Mouse (Mus musculus) kidney, adult 2 months (tissue): ENCODE results near the gene Dnajc7. TPM values are rescaled to one million over a fixed set of nuclear protein-coding genes. Genes with fewer than 3 reads are reported as not detected.

Experiments used
- DNase-seq: peaks from one replicate; pipeline ENCODE4 v3.0.0; 2021
- H3K27ac ChIP-seq: fragments of 200-500 bp; 2 replicates; pipeline ENCODE4 v1.5.1; 2012; ENCODE audit warnings: low read depth, low read length, control low read depth, inconsistent platforms; ENCODE audit not compliant: insufficient read depth
- H3K27me3 ChIP-seq: fragments of 200-500 bp; replicated peaks from 2 replicates; pipeline ENCODE4 v1.6.1; 2012; ENCODE audit warnings: mild to moderate bottlenecking, moderate library complexity, low read length, inconsistent platforms; ENCODE audit not compliant: control insufficient read depth, insufficient read depth
- H3K36me3 ChIP-seq: fragments of 200-500 bp; 2 replicates; pipeline ENCODE4 v1.6.1; 2012; ENCODE audit warnings: mild to moderate bottlenecking, moderate library complexity, low read length, inconsistent platforms; ENCODE audit not compliant: control insufficient read depth, insufficient read depth
- H3K4me1 ChIP-seq: fragments of 200-500 bp; 2 replicates; pipeline ENCODE4 v1.6.1; 2011; ENCODE audit warnings: low read length; ENCODE audit not compliant: control insufficient read depth, insufficient read depth
- H3K4me3 ChIP-seq: fragments of 200-500 bp; 2 replicates; pipeline ENCODE4 v1.5.1; 2011; ENCODE audit warnings: mild to moderate bottlenecking, low read depth, low read length, control low read depth; ENCODE audit not compliant: insufficient read depth
- CTCF ChIP-seq: fragments of 200-500 bp; conservative IDR thresholded peaks from 2 replicates; pipeline ENCODE4 v1.5.1; 2011; ENCODE audit warnings: low read depth, mild to moderate bottlenecking, control low read depth, low read length, moderate library complexity, mixed read lengths; ENCODE audit not compliant: insufficient read depth, insufficient read length
- POLR2A ChIP-seq: fragments of 200-500 bp; IDR thresholded peaks from one replicate; pipeline ENCODE4 v1.6.1; 2011; ENCODE audit warnings: low read depth, low read length, control low read depth
- WGBS: fragments of 180-500 bp; shearing (Covaris S2); methylation state at CpG from one replicate; pipeline ENCODE4 v1.1.7; 2018; 5-methylcytosine and 5-hydroxymethylcytosine counted together
- polyA plus RNA-seq: library from polyadenylated mRNA; depleted of rRNA; stranded (reverse); fragments of >200 nt; gene quantifications from 2 replicates; pipeline ENCODE4 v1.2.3, GENCODE M21; 2012

The Dnajc7 gene
- polyA plus RNA-seq, 1 experiment = 45.6 TPM

DNA sequence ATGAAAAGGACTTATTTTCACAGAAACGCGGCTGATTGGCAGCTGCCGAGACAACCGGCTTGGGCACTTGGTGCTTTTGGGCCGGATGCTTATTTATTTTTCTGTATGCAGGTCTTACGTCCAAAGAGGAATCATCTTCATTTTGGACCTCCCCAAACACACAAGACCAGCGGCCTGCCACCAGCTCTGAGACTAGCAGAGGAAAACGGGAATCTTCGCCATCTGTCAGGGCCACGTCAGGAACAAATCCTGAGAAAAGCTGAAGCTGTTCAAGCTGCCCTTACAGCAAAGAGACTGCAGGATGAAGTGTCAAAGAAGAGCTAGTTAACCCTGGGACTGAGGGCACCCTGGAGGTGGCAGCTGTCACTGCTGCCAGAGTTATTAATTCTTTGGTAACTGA, 14.5 kb downstream of the Dnajc7 start:
- Histone ChIP-seq H3K36me3 (no peaks in the 10 kb centered on the region), H3K4me1 (peaks cover 13% of the 10 kb centered on the region; the same call in 1 of the 2 replicates), H3K27ac (no peak overlapping the region), H3K4me3 (no peak overlapping the region), H3K27me3 (no peaks in the 10 kb centered on the region)
- 84% methylated on average over 10 of the region's 10 CpGs for WGBS
- TF ChIP-seq POLR2A (no peak), CTCF (no peak)
- no peak for DNase-seq

GRCm38 (mm10) chr11:100604321-100605005, 15.5 kb downstream of the Dnajc7 start:
- no peak overlapping the region for H3K4me3 ChIP-seq
- DNase-seq = no peak
- 69% methylated on average over 4 of the region's 4 CpGs for WGBS
- no peaks in the 10 kb centered on the region for H3K27me3 ChIP-seq
- TF ChIP-seq CTCF (no peak), POLR2A (no peak)
- no peaks in the 10 kb centered on the region for H3K36me3 ChIP-seq
- no peak overlapping the region for H3K27ac ChIP-seq
- H3K4me1 ChIP-seq = peaks cover 10% of the 10 kb centered on the region; the same call in 1 of the 2 replicates

- Histone ChIP-seq H3K4me1 (0 out of 2 replicates have a peak, but pooled peaks cover 7% of the 10 kb centered on the region), H3K36me3 (no peaks in the 10 kb centered on the region; the same call in 1 of the 2 replicates), H3K27ac (no peak overlapping the region), H3K27me3 (no peaks in the 10 kb centered on the region), H3K4me3 (no peak overlapping the region)
- TF ChIP-seq POLR2A = no peak
- WGBS = 74% methylated on average over 8 of the region's 8 CpGs
- no peak for DNase-seq
Measured at GRCm38 (mm10) chr11:100603813-100604212, 16.2 kb downstream of the Dnajc7 start.

DNA sequence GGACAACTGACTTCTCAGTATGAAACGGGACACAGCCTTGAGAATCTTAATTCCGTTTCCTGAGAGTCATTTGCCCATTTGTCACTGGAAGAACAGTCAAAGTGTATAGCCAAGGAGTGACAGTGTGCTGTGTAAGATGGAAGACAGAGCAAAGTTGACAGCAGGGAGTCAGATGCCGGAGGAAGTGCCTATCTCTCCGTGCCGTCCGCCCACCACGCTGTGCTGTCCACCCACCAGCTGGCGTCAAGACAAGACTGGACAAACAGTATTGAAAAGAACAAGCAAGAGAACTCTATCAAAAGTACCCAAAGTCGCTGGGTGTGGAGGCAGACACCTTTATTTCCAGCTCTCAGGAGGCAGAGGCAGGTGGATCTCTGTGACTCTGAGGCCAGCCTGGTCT, 16.8 kb downstream of the Dnajc7 start:
- Histone ChIP-seq H3K27me3 (no peaks in the 10 kb centered on the region), H3K27ac (no peak overlapping the region), H3K4me3 (no peak overlapping the region), H3K36me3 (no peaks in the 10 kb centered on the region; the same call in 1 of the 2 replicates), H3K4me1 (0 out of 2 replicates have a peak, but pooled peaks cover 4% of the 10 kb centered on the region)
- WGBS = 83% methylated on average over 9 of the region's 9 CpGs
- DNase-seq = no peak
- TF ChIP-seq POLR2A (no peak), CTCF (no peak)

DNA sequence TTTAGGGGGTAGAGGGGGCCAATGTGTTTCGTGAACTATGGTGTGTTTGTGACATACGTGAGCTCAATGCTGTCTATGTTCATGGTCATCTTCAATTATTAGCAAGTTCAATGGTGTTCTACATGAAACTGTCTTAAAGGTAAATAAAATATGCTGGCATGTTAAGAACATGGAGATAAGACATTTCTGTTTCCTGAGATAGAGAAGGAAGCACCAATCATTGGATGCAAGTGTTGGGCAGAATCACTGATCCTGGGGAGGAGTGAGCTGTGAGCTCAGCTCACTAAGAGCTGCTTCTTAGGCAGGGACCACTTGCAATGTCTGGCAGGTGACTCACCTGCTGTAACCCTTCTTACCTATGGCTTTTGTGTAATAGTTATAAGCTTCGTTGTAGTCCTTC, 18.6 kb downstream of the Dnajc7 start:
- 93% methylated on average over 3 of the region's 3 CpGs for WGBS
- no peaks in the 10 kb centered on the region for H3K27me3 ChIP-seq
- H3K4me1 ChIP-seq = 0 out of 2 replicates have a peak, but pooled peaks cover 3% of the 10 kb centered on the region
- H3K4me3 ChIP-seq = no peak overlapping the region
- H3K36me3 ChIP-seq = peaks cover 3% of the 10 kb centered on the region
- no peak for TF ChIP-seq CTCF
- no peak for TF ChIP-seq POLR2A
- no peak for DNase-seq
- H3K27ac ChIP-seq = no peak overlapping the region

GRCm38 (mm10) chr11:100598074-100598473, 21.9 kb downstream of the Dnajc7 start:
- no peak overlapping the region for H3K27ac ChIP-seq
- 49% methylated on average over 4 of the region's 4 CpGs for WGBS
- TF ChIP-seq CTCF = no peak
- no peak for TF ChIP-seq POLR2A
- no peaks in the 10 kb centered on the region for H3K4me1 ChIP-seq
- H3K36me3 ChIP-seq = peaks cover 3% of the 10 kb centered on the region
- no peaks in the 10 kb centered on the region for H3K27me3 ChIP-seq
- no peak for DNase-seq
- H3K4me3 ChIP-seq = no peak overlapping the region

- H3K27ac ChIP-seq = no peak overlapping the region
- no peak for DNase-seq
- no peak for TF ChIP-seq CTCF
- no peak for TF ChIP-seq POLR2A
- no peaks in the 10 kb centered on the region for H3K27me3 ChIP-seq
- WGBS = 82% methylated on average over 4 of the region's 4 CpGs
- peaks cover 3% of the 10 kb centered on the region for H3K36me3 ChIP-seq
- H3K4me3 ChIP-seq = no peak overlapping the region
- no peaks in the 10 kb centered on the region for H3K4me1 ChIP-seq
Measured at GRCm38 (mm10) chr11:100595533-100595932, 24.4 kb downstream of the Dnajc7 start.
